Mouse (Mus musculus): Measurements from ENCODE around the gene Zxdc.

Gene Zxdc

GRCm38 (mm10) chr6:90377708-90378107 lies 8.4 kb downstream of the Zxdc start:
- DNase-seq (ENCODE audit: low read depth) = peak; percentile 71

DNA sequence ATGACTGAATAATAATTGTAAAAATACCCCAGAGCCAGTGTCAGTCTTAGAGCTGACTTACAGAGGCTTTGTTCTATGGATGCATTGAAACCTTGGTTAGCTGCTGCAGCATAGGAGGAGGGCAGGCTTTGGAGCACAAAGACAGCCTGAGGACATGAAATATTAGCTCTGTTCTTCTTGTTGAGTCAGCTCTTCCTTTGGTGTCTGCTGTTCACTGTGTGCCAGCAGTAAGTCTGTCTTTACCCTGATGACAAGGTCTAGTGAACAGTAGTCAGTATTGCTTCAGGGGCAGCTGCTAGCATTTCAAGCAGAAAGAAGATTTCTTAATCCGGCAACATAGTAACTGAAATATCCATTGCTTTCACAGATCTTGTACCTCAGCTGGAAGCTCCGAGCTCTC lies 12.2 kb downstream of the Zxdc start:
- DNase-seq (ENCODE audit: low read depth) = no peak

GRCm38 (mm10) chr6:90390629-90391028 lies 21.3 kb downstream of the Zxdc start:
- DNase-seq (ENCODE audit: low read depth) = peak; percentile 5

GRCm38 (mm10) chr6:90393948-90394347 lies 24.7 kb downstream of the Zxdc start:
- DNase-seq (ENCODE audit: low read depth) = no peak

DNA sequence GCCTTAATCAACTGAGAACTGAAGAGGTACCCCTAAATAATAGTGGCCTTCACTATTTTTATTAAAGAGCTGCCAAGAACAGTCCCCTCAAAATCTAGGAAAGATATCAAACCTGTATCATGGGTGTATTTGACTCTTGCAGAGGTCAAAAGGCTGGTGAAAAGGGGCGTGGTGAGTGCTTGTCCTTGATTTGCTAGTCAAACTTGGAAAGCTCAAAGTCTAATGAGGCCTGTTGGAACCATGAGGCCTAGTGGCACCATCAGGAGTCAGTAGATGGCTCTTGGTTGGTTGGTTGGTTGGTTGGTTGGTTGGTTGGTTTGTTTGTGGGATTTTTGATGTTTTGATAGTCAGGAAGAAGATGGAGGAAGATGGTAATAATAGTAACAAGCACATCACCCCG lies 26.5 kb downstream of the Zxdc start:
- no peak for DNase-seq (ENCODE audit: low read depth)

- no peak for DNase-seq (ENCODE audit: low read depth)
These were observed 28.0 kb downstream of the Zxdc start for GRCm38 (mm10) chr6:90397291-90397690.

DNA sequence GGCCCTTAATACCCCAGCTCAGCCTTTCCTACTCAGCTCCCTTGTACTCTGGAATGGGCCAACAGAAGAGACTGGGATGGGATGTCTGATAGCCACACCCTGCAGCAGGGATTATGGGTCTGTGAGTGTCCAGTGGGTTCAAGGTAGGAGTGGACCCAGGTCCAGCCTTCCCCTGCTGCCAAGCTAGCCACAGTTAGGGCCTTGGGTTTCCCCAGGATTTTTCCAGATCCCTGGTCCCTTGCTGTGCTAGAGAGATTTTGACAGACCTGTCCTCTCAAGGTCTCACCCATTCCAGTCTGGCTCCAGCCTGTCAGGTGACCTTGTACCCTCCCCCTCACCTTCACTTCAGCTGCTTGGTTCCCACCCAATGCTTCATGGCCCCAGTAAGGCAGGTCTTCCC lies 39.3 kb downstream of the Zxdc start:
- no peak for DNase-seq (ENCODE audit: low read depth)

- DNase-seq (ENCODE audit: low read depth) = no peak
These were observed 41.7 kb downstream of the Zxdc start for GRCm38 (mm10) chr6:90410972-90411371.

- DNase-seq (ENCODE audit: low read depth) = no peak
These were observed 42.6 kb downstream of the Zxdc start for GRCm38 (mm10) chr6:90411926-90412325.

DNA sequence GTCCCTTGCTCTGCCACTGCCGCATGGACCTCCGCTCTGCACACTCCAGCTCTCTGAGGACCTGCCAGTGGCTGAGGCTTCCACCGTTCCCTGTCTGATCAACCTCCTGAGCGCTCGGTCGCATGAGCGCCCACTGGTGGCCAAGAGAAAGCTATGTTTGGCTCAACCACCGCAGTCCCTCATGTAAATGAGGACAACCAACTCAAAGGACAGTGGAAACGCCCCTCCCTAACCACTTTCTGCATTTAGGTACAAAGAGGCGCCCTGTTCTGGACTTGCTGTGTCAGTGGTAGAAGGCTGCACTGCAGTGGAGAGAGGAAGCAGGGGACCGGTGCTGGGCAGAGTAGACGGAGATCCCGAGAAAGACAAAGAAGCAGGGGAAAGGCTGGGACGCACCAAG lies 53.3 kb downstream of the Zxdc start:
- DNase-seq (ENCODE audit: low read depth) = peak; percentile 64

DNA sequence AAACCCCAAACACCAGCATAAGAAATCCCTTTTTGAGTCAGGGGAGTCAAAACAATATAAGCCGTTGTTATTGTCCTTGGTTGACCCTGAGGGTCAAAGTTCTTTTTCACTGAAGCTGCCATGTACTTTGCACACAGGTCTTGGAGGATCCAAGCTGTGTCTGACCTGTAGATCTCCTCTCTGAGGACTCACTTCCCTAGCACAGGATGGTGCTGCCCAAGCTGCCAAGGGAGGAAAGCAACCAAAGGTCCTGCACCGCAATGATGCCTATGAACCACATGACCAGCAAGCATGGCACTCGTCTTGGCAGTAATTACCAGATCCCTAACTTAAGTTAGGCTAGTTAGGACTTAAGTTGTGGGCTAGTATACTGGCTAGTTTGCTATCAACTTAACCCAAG lies 56.1 kb downstream of the Zxdc start:
- DNase-seq (ENCODE audit: low read depth) = no peak

- DNase-seq (ENCODE audit: low read depth) = no peak
These were observed 56.7 kb downstream of the Zxdc start for GRCm38 (mm10) chr6:90426003-90426402.

- DNase-seq (ENCODE audit: low read depth) = peak; percentile 5
These were observed 59.2 kb downstream of the Zxdc start, which contains the start of gene Cfap100 for GRCm38 (mm10) chr6:90428380-90428974. Gene Cfap100 (minus strand): TSS chr6:90428797.

- DNase-seq (ENCODE audit: low read depth) = no peak
These were observed 60.6 kb downstream of the Zxdc start for GRCm38 (mm10) chr6:90429911-90430310.

GRCm38 (mm10) chr6:90431487-90431886 lies 62.2 kb downstream of the Zxdc start:
- DNase-seq (ENCODE audit: low read depth) = no peak

DNA sequence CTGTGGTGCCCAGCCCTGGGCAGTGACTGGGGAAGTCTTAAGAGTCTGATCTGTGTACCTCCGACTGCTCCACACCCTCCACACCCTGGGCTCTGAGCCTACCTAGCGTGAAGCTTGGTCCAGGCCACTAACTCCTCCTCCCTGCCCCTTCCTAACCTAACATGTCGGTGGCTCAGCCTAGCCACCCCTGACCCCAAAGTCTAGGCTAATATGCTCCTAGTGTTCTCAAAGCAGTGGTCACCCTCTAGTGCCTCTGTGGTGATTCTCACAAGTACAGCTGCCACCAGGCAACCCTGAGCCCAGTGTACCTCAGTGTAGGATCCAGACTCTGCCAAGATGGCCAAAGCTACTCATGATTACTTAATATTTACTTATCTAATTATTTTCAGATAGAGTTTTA lies 65.4 kb downstream of the Zxdc start:
- DNase-seq (ENCODE audit: low read depth) = no peak

- DNase-seq (ENCODE audit: low read depth) = peak; percentile 45
These were observed 65.9 kb downstream of the Zxdc start for GRCm38 (mm10) chr6:90435195-90435618.

- DNase-seq (ENCODE audit: low read depth) = no peak
These were observed 67.1 kb downstream of the Zxdc start for GRCm38 (mm10) chr6:90436192-90436907.

- no peak for DNase-seq (ENCODE audit: low read depth)
These were observed 67.7 kb downstream of the Zxdc start for GRCm38 (mm10) chr6:90437041-90437440.

- no peak for DNase-seq (ENCODE audit: low read depth)
These were observed 77.6 kb downstream of the Zxdc start for GRCm38 (mm10) chr6:90446883-90447282.

DNA sequence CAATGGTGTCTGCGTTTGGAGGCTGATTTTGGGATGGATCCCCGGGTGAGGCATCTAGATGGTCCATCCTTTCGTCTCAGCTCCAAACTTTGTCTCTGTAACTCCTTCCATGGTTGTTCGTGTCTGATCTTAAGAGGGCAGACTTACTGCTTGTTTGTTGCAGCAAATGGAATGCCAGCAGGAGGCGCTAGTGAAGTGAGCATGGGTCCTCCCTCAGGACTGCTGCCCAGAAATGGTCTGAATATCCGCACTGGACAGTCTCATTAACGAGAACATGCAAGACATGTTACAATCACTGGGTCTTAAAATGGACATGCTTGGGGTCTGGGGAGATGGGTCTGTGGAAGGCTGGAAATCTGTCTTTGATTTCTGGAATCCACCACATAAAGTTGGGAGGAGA lies 80.9 kb downstream of the Zxdc start:
- peak; percentile 61 for DNase-seq (ENCODE audit: low read depth)

- no peak for DNase-seq (ENCODE audit: low read depth)
These were observed 81.4 kb downstream of the Zxdc start for GRCm38 (mm10) chr6:90450697-90451096.

DNA sequence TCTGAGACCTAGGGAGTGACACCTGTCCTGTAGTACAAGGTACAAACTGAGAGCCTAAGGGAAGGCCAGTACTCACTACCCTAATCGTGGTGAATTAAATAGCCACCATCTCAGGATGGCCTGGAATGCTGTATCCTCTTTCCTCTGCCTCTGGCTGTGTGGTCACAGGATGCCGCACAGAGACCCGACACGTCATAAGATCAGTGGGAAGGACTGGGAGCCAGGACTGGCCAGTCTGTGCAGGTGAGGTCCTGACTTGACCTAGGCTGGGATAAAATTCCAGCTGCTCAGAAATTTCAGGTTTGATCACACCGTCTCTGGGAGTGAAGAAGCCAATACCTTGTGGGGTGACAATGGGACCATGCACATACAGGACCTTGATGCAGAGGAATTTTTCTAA lies 82.2 kb downstream of the Zxdc start:
- no peak for DNase-seq (ENCODE audit: low read depth)

- DNase-seq (ENCODE audit: low read depth) = no peak
These were observed 83.3 kb downstream of the Zxdc start for GRCm38 (mm10) chr6:90452603-90453002.
